Mouse (Mus musculus) hindbrain, embryonic 14.5 days (tissue): ENCODE measurements around the gene Slc9a2. TPM values are rescaled to one million over a fixed set of nuclear protein-coding genes. Genes with fewer than 3 reads are reported as not detected.

Experiments used
- ATAC-seq: fragments of 200-750 bp; cut with Nextera tagmentation; 2 replicates; pipeline ENCODE4 v1.8.0; 2017; ENCODE audit warnings: moderate number of reproducible peaks, mild to moderate bottlenecking, moderate TSS enrichment, moderate library complexity; ENCODE audit not compliant: low FRiP score
- DNase-seq: peaks from one replicate; pipeline ENCODE4 v3.0.0-alpha.2; 2015; ENCODE audit warnings: low spot score
- H3K27ac ChIP-seq: fragments of 300-500 bp; sonication (generic); 2 replicates; pipeline ENCODE4 v1.5.1; 2014; ENCODE audit warnings: mild to moderate bottlenecking, moderate library complexity
- H3K27me3 ChIP-seq: fragments of 300-500 bp; sonication (generic); 2 replicates; pipeline ENCODE4 v1.6.1; 2014; ENCODE audit warnings: mild to moderate bottlenecking, low read length, mixed read lengths; ENCODE audit not compliant: control insufficient read depth, insufficient read depth
- H3K36me3 ChIP-seq: fragments of 300-500 bp; sonication (generic); replicated peaks from 2 replicates; pipeline ENCODE4 v1.6.1; 2014; ENCODE audit not compliant: control insufficient read depth, insufficient read depth
- H3K4me1 ChIP-seq: fragments of 300-500 bp; sonication (generic); replicated peaks from 2 replicates; pipeline ENCODE4 v1.6.1; 2014; ENCODE audit warnings: antibody characterized with exemption, low read length, mixed read lengths; ENCODE audit not compliant: control insufficient read depth, insufficient read depth
- H3K4me2 ChIP-seq: fragments of 300-500 bp; sonication (generic); replicated peaks from 2 replicates; pipeline ENCODE4 v1.6.1; 2014; ENCODE audit warnings: mild to moderate bottlenecking, moderate library complexity
- H3K4me3 ChIP-seq: fragments of 300-500 bp; sonication (generic); replicated peaks from 2 replicates; pipeline ENCODE4 v1.5.1; 2014; ENCODE audit warnings: mild to moderate bottlenecking, low read length
- H3K9ac ChIP-seq: fragments of 300-500 bp; sonication (generic); 2 replicates; pipeline ENCODE4 v1.6.1; 2014
- H3K9me3 ChIP-seq: fragments of 300-500 bp; sonication (generic); 2 replicates; pipeline ENCODE4 v1.6.1; 2016; ENCODE audit warnings: low read length; ENCODE audit not compliant: control insufficient read depth
- WGBS: fragments of 180-500 bp; shearing (Covaris S2); extraction: QIAGEN DNeasy Blood & Tissue Kit; methylation state at CpG from one replicate; pipeline ENCODE4 v1.1.7; 2014; 5-methylcytosine and 5-hydroxymethylcytosine counted together
- polyA plus RNA-seq: library from polyadenylated mRNA; unstranded; fragments of >200 nt; fragmentation: Nextera tagmentation; extraction: Ambion mirVana; gene quantifications from 2 replicates; pipeline ENCODE4 v1.2.1, GENCODE M21; 2014

Slc9a2 gene
- polyA plus RNA-seq, 1 experiment from 2014 or later: 0.12 TPM

DNA sequence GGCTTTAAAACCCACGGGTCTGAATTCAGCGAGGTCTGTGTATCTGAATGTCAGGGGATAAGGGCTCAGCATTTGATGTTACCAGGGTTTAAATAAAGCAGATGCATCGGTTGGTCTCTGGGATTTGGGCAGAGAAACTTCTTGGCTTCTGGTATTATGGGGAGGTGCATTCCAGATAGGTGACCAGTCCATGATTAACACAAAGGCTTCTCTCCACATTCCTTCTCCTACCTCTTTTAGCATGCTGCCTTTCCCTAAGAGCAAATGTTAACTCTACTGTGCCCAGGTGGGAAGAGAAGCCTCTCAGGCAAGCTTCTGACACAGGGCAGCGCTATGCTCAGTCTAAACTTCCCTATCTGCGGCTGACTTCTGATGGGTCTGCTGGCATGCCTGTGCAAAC is 92.9 kb downstream of the Slc9a2 start:
- Histone ChIP-seq H3K4me2 (no peak overlapping the region), H3K27me3 (no peaks in the 10 kb centered on the region), H3K9me3 (no peaks in the 10 kb centered on the region), H3K27ac (no peak overlapping the region), H3K9ac (no peak overlapping the region), H3K4me1 (no peaks in the 10 kb centered on the region), H3K4me3 (no peak overlapping the region), H3K36me3 (peaks cover 11% of the 10 kb centered on the region; the same call in 1 of the 2 replicates)
- DNase-seq (no peak), ATAC-seq (no peak)
- 94% methylated on average over 5 of the region's 5 CpGs for WGBS

DNA sequence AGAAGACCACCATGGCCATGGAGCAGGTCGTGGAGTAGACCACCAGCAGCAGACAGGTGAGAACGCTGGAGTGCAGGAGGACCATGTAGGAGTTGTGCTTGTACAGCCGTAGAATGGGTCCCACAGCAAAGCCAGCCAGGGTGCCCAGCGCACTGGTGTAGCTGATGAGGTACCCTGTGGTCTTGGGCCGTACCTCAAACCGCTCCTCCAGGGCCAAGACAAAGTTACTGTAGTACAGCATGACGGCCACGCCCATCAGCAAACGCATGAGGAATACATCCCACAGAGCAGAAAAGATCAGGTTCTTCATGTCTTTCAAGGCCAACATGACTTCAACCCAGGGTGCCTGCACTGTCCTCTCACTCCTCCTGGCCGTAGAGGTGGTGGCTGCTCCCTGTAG is 93.7 kb downstream of the Slc9a2 start:
- no peak overlapping the region for H3K4me3 ChIP-seq
- DNase-seq (no peak), ATAC-seq (no peak)
- H3K27me3 ChIP-seq: no peaks in the 10 kb centered on the region
- peaks cover 18% of the 10 kb centered on the region for H3K36me3 ChIP-seq
- H3K9ac ChIP-seq: no peak overlapping the region
- peaks cover 8% of the 10 kb centered on the region for H3K9me3 ChIP-seq
- H3K4me2 ChIP-seq: no peak overlapping the region
- WGBS: 96% methylated on average over 10 of the region's 10 CpGs
- no peak overlapping the region for H3K27ac ChIP-seq
- H3K4me1 ChIP-seq: no peaks in the 10 kb centered on the region

DNA sequence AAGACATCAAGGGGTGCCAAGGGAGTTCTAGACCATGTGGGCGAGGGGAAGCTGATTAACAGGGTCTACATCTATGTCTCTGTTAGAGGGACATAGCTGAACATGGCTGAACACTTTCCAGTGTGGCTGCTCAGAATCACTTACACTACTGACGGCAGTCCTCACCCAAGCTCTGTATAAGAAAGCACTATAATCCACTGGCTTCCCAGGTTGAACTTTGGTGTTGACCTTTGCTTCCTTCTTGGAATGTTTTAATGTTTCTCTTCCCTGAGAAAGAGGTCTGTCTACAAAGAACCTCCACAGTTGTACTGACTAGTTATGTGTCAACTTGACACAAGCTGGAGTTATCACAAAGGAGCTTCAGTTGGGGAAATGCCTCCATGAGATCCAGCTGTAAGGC is 95.7 kb downstream of the Slc9a2 start:
- no peak overlapping the region for H3K4me3 ChIP-seq
- no peak overlapping the region for H3K27ac ChIP-seq
- DNase-seq (no peak), ATAC-seq (no peak)
- H3K27me3 ChIP-seq: no peaks in the 10 kb centered on the region
- peaks cover 12% of the 10 kb centered on the region for H3K9me3 ChIP-seq
- WGBS: 86% methylated on average over 2 of the region's 2 CpGs
- H3K4me2 ChIP-seq: no peak overlapping the region
- peaks cover 29% of the 10 kb centered on the region for H3K36me3 ChIP-seq
- H3K4me1 ChIP-seq: no peaks in the 10 kb centered on the region
- H3K9ac ChIP-seq: no peak overlapping the region

DNA sequence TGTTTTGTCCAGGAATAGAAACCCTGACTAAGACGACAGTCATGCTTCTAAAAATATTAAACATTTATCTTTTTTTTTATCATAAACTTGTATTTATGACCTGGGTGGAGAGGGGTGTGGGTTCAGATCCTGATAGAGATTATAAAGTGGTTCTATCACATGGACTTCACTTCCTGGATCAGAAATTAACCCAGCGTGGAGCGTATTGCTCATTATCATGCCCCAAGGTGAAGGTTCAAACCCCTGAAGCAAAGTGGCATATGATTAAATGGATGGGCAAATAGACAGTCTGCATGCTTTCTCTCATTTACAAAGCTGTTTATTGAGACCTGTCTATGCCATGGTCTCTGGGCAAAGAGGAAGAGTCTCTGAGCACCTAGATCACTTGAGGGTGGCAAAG is 96.4 kb downstream of the Slc9a2 start:
- H3K4me2 ChIP-seq: no peak overlapping the region
- DNase-seq: no peak
- H3K4me1 ChIP-seq: no peaks in the 10 kb centered on the region
- no peak for ATAC-seq
- 96% methylated on average over 3 of the region's 3 CpGs for WGBS
- no peak overlapping the region for H3K4me3 ChIP-seq
- no peaks in the 10 kb centered on the region for H3K27me3 ChIP-seq
- H3K27ac ChIP-seq: no peak overlapping the region
- no peak overlapping the region for H3K9ac ChIP-seq
- peaks cover 29% of the 10 kb centered on the region for H3K36me3 ChIP-seq
- H3K9me3 ChIP-seq: peaks cover 12% of the 10 kb centered on the region

DNA sequence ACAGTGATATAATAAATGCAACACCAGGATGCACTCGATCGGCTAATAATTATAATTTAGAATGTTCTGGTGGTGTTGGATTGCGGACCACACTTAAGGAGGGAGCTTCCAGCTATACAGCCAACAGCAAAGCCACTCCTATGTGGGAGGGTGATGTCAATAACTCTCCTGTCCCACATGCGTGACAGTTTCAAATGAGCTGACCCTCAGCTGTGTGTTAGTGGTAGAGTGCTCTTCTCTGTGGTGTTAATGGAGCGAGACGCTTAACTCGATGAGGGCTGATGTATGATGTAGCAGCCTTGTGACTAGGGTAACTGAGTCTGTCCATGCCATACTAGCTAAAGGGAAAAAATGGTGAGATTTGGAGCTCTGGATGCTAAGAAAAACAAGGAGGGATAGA is 103.1 kb downstream of the Slc9a2 start:
- Histone ChIP-seq H3K4me3 (no peak overlapping the region), H3K4me2 (no peak overlapping the region), H3K27me3 (no peaks in the 10 kb centered on the region), H3K27ac (no peak overlapping the region), H3K9ac (no peak overlapping the region), H3K36me3 (peaks cover 24% of the 10 kb centered on the region), H3K4me1 (no peaks in the 10 kb centered on the region), H3K9me3 (peaks cover 10% of the 10 kb centered on the region)
- no peak for ATAC-seq
- no peak for DNase-seq
- WGBS: 94% methylated on average over 7 of the region's 7 CpGs

DNA sequence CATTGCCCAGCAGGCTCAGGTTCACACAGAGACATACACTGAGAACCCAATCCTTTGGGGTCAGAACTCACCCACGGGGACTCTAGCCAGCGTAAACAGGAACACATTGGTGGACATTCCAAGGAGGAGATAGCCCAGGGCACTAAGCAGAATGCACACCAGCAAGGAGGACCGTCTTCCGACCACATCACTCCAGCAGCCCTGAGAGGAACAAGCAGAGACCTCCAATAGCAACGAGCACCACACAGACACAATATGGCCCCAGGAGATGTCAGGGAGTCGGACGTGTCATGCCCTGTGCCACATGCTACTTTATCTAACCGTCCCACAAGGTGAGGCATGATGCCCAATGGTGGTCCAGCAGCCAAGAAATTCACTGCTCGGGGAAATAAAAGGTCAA is 103.9 kb downstream of the Slc9a2 start:
- H3K36me3 ChIP-seq: peaks cover 15% of the 10 kb centered on the region
- no peak overlapping the region for H3K4me2 ChIP-seq
- no peak overlapping the region for H3K4me3 ChIP-seq
- H3K9me3 ChIP-seq: peaks cover 2% of the 10 kb centered on the region; the same call in 1 of the 2 replicates
- H3K9ac ChIP-seq: no peak overlapping the region
- no peaks in the 10 kb centered on the region for H3K4me1 ChIP-seq
- DNase-seq (no peak), ATAC-seq (no peak)
- no peak overlapping the region for H3K27ac ChIP-seq
- no peaks in the 10 kb centered on the region for H3K27me3 ChIP-seq
- 91% methylated on average over 9 of the region's 9 CpGs for WGBS

DNA sequence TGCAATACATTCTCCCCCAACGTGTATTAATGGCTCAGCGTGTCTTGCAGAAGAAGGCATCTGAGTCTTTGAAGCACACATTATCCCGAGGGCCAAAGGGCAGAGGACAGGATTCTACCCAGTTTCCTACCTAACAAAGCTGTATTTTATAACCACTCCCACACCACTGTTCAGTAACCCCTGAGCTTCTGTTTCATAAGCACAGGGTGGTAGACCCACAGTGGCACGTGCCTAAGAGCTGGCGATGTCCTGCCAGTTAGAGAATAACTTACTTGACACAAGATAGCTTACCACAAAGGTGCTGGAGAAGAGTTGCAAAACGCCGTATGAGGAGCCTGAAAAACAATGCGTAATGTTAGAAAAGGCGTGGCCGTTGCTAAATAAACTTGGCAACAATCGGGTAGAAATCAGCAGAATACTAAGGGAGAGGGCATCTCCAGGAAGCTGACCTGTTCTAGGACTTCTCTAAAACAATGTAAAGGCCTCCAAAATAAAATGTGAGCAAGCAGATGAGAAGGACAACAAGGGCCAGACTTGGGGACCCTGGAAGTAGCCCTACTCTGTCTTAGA is 105.6 kb downstream of the Slc9a2 start:
- H3K27me3 ChIP-seq: no peaks in the 10 kb centered on the region
- H3K9me3 ChIP-seq: no peaks in the 10 kb centered on the region
- H3K36me3 ChIP-seq: peaks cover 7% of the 10 kb centered on the region; the same call in 1 of the 2 replicates
- no peak overlapping the region for H3K4me3 ChIP-seq
- ATAC-seq: no peak
- DNase-seq: no peak
- 86% methylated on average over 11 of the region's 11 CpGs for WGBS
- no peak overlapping the region for H3K4me2 ChIP-seq
- H3K27ac ChIP-seq: no peak overlapping the region
- no peak overlapping the region for H3K9ac ChIP-seq
- H3K4me1 ChIP-seq: no peaks in the 10 kb centered on the region; the same call in 1 of the 2 replicates

DNA sequence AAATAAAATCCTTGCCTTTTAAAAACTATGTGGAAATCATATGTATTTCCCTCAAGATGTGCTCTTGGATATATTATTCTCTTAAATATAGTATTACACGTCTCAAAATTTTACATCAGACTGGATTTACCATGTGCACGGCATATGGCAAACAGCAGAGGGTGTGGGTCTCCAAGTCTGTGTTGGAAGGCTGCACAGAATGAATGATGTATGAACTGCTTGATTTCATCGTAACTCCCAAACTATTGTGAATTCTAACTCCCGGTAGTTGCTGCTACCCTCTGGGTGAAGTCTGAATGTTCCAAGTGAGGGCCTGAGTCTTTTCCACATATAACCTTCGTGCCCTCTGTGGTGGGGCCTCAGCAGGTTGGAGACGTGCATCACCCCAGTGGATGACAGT is 108.6 kb downstream of the Slc9a2 start:
- DNase-seq: no peak
- WGBS: 77% methylated on average over 6 of the region's 6 CpGs
- no peak overlapping the region for H3K4me3 ChIP-seq
- H3K9me3 ChIP-seq: no peaks in the 10 kb centered on the region
- H3K4me1 ChIP-seq: no peaks in the 10 kb centered on the region; the same call in 1 of the 2 replicates
- no peaks in the 10 kb centered on the region; the same call in 1 of the 2 replicates for H3K36me3 ChIP-seq
- no peak overlapping the region for H3K27ac ChIP-seq
- no peak overlapping the region for H3K9ac ChIP-seq
- H3K27me3 ChIP-seq: no peaks in the 10 kb centered on the region
- no peak for ATAC-seq
- 0 out of 2 replicates have a peak overlapping the region, but pooled peaks have one; percentile 71 for H3K4me2 ChIP-seq

DNA sequence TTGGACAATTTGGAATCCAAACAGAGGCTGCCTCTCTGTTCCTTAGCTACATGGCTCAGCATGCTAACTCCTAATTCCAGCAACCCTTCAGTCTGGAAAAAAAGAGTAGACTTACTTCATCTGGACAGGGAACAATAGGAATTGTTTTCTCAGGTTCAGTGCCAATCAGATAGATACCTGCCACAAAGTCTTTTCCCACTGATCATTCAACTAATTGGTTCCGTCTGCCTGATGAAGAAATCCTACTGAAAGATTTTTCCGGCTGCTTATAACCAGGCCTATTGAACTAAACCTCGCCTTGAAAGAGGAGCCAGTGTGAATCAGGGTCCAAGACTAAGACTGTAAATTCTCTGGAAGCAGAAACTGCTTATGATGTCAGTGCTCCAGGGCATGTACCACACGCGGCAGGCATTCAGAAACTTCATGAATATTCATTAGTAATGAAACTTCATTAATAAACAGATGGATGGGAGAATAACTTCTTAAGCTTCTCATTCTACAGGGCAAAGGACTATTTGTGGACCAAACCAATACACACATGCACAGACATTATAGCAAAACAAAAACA is 109.4 kb downstream of the Slc9a2 start:
- no peak for DNase-seq

More for the DNA sequence above, 109.4 kb downstream of the Slc9a2 start:
- Histone ChIP-seq H3K4me3 (peak overlapping the region; percentile 55), H3K4me1 (no peaks in the 10 kb centered on the region; the same call in 1 of the 2 replicates), H3K4me2 (peak overlapping the region; percentile 71), H3K9me3 (no peaks in the 10 kb centered on the region), H3K9ac (peak overlapping the region; percentile 53), H3K36me3 (no peaks in the 10 kb centered on the region), H3K27me3 (no peaks in the 10 kb centered on the region), H3K27ac (no peak overlapping the region)
- WGBS: 26% methylated on average over 5 of the region's 5 CpGs
- peak; percentile 59 for ATAC-seq
